Mouse (Mus musculus) erythroblast, embryonic 14.5 days (primary cell): ENCODE results near the gene Slc5a10. TPM values are rescaled to one million over a fixed set of nuclear protein-coding genes. Genes with fewer than 3 reads are reported as not detected.

ENCODE experiments used
- H3K27me3 ChIP-seq: 2 replicates; pipeline ENCODE4 v1.6.1; 2012; ENCODE audit warnings: inconsistent platforms; ENCODE audit not compliant: control insufficient read depth
- H3K36me3 ChIP-seq: 2 replicates; pipeline ENCODE4 v1.6.1; 2012; ENCODE audit warnings: mild to moderate bottlenecking, inconsistent platforms; ENCODE audit not compliant: control insufficient read depth
- H3K4me1 ChIP-seq: 2 replicates; pipeline ENCODE4 v1.6.1; 2012; ENCODE audit warnings: inconsistent platforms; ENCODE audit not compliant: control insufficient read depth
- H3K4me3 ChIP-seq: replicated peaks from 2 replicates; pipeline ENCODE3; 2012; ENCODE audit warnings: moderate library complexity, mild to moderate bottlenecking, inconsistent platforms
- H3K9me3 ChIP-seq: 2 replicates; pipeline ENCODE4 v1.6.1; 2012; ENCODE audit warnings: low read length, inconsistent platforms, mixed read lengths; ENCODE audit not compliant: control insufficient read depth
- GATA1 ChIP-seq: IDR thresholded peaks from 2 replicates; pipeline ENCODE4 v1.6.1; 2012; ENCODE audit warnings: low read length, inconsistent platforms, mixed read lengths
- TAL1 ChIP-seq: IDR thresholded peaks from 3 replicates; pipeline ENCODE4 v1.6.1; 2012; ENCODE audit warnings: low read length, inconsistent platforms, mixed read lengths
- polyA plus RNA-seq: library from polyadenylated mRNA; stranded (reverse); fragments of >175 nt; gene quantifications from 2 replicates; pipeline ENCODE4 v1.2.3, GENCODE M21; 2012

Gene Slc5a10
- polyA plus RNA-seq, 1 experiment = not detected

GRCm38 (mm10) chr11:61665401-61665800, 55.2 kb downstream of the Slc5a10 start:
- Histone ChIP-seq H3K27me3 (no peaks in the 10 kb centered on the region), H3K4me1 (no peaks in the 10 kb centered on the region), H3K36me3 (no peaks in the 10 kb centered on the region), H3K9me3 (no peaks in the 10 kb centered on the region), H3K4me3 (no peak overlapping the region)
- TF ChIP-seq GATA1 = no peak
- TF ChIP-seq TAL1 = no peak

- Histone ChIP-seq H3K4me1 (no peaks in the 10 kb centered on the region), H3K9me3 (no peaks in the 10 kb centered on the region), H3K27me3 (no peaks in the 10 kb centered on the region), H3K4me3 (no peak overlapping the region), H3K36me3 (no peaks in the 10 kb centered on the region)
- TF ChIP-seq GATA1 (no peak), TAL1 (no peak)
Observed at GRCm38 (mm10) chr11:61662189-61662588, 58.4 kb downstream of the Slc5a10 start.

- no peaks in the 10 kb centered on the region for H3K4me1 ChIP-seq
- no peak for TF ChIP-seq TAL1
- TF ChIP-seq GATA1 = no peak
- no peaks in the 10 kb centered on the region for H3K9me3 ChIP-seq
- H3K4me3 ChIP-seq = no peak overlapping the region
- H3K36me3 ChIP-seq = no peaks in the 10 kb centered on the region
- H3K27me3 ChIP-seq = no peaks in the 10 kb centered on the region
Observed at GRCm38 (mm10) chr11:61660806-61661392, 59.7 kb downstream of the Slc5a10 start.

- Histone ChIP-seq H3K36me3 (no peaks in the 10 kb centered on the region), H3K9me3 (no peaks in the 10 kb centered on the region), H3K27me3 (no peaks in the 10 kb centered on the region), H3K4me1 (no peaks in the 10 kb centered on the region), H3K4me3 (no peak overlapping the region)
- TF ChIP-seq TAL1 (no peak), GATA1 (no peak)
Observed at GRCm38 (mm10) chr11:61660001-61660400, 60.6 kb downstream of the Slc5a10 start.

GRCm38 (mm10) chr11:61659011-61659858, 61.4 kb downstream of the Slc5a10 start:
- H3K9me3 ChIP-seq = no peaks in the 10 kb centered on the region
- H3K27me3 ChIP-seq = no peaks in the 10 kb centered on the region
- H3K4me1 ChIP-seq = no peaks in the 10 kb centered on the region
- TF ChIP-seq GATA1 (no peak), TAL1 (no peak)
- no peak overlapping the region for H3K4me3 ChIP-seq
- H3K36me3 ChIP-seq = no peaks in the 10 kb centered on the region

GRCm38 (mm10) chr11:61658360-61658922, 62.2 kb downstream of the Slc5a10 start:
- TF ChIP-seq GATA1 (no peak), TAL1 (no peak)
- H3K4me3 ChIP-seq = no peak overlapping the region
- H3K36me3 ChIP-seq = no peaks in the 10 kb centered on the region
- H3K27me3 ChIP-seq = no peaks in the 10 kb centered on the region
- no peaks in the 10 kb centered on the region for H3K4me1 ChIP-seq
- H3K9me3 ChIP-seq = no peaks in the 10 kb centered on the region

- Histone ChIP-seq H3K9me3 (no peaks in the 10 kb centered on the region), H3K4me3 (no peak overlapping the region), H3K27me3 (no peaks in the 10 kb centered on the region), H3K36me3 (no peaks in the 10 kb centered on the region), H3K4me1 (no peaks in the 10 kb centered on the region)
- TF ChIP-seq GATA1 = no peak
- no peak for TF ChIP-seq TAL1
Observed at GRCm38 (mm10) chr11:61657432-61657831, 63.2 kb downstream of the Slc5a10 start.

- H3K4me1 ChIP-seq = no peaks in the 10 kb centered on the region
- H3K9me3 ChIP-seq = no peaks in the 10 kb centered on the region
- no peaks in the 10 kb centered on the region for H3K27me3 ChIP-seq
- no peak for TF ChIP-seq TAL1
- TF ChIP-seq GATA1 = no peak
- no peaks in the 10 kb centered on the region for H3K36me3 ChIP-seq
- H3K4me3 ChIP-seq = no peak overlapping the region
Observed at GRCm38 (mm10) chr11:61656148-61656850, 64.3 kb downstream of the Slc5a10 start.

- no peaks in the 10 kb centered on the region for H3K4me1 ChIP-seq
- no peaks in the 10 kb centered on the region for H3K9me3 ChIP-seq
- TF ChIP-seq TAL1 = no peak
- no peak for TF ChIP-seq GATA1
Observed at GRCm38 (mm10) chr11:61655649-61656048, 65.0 kb downstream of the Slc5a10 start.

More at GRCm38 (mm10) chr11:61655649-61656048, 65.0 kb downstream of the Slc5a10 start:
- H3K36me3 ChIP-seq = no peaks in the 10 kb centered on the region
- no peak overlapping the region for H3K4me3 ChIP-seq
- no peaks in the 10 kb centered on the region for H3K27me3 ChIP-seq
